Mouse (Mus musculus): ENCODE data around the gene Krt12.

DNA sequence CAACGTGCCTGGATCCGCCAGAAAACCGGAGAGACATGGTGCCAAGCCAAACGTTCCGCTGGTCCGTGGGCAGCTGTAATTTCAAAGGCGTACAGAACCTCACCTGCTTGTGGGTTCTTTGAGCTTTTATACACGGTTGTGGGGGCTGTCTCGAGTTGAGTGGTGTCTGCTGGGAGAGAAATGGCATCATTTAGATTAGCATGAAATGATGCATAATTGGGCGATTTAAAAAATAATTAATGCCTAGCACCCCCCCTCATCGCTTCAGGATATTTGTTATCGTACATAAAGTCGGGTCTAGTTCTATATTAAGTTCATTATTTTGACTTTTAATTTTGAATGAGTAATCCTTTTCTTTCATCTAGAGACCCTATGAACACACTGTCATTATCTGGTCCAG is 47.3 kb downstream of the Krt12 start, which contains the start of gene Krt28:
- TF ChIP-seq CTCF (IDR thresholded peaks at IDR 0.05; ENCODE audit: low read depth): no peak
- TF ChIP-seq EP300 (IDR thresholded peaks at IDR 0.05; ENCODE audit: low read depth): no peak
